Mouse (Mus musculus) thymus, adult 18-20 months (tissue): Measurements from ENCODE around the gene Hint1.
"Not testable (repeated sequence)": the region's sequence is repeated elsewhere in the genome, so short reads cannot be mapped to it uniquely, and the experiment has no call there.

ENCODE experiments used
- DNase-seq, 2 experiments: peaks; one replicate each; pipeline ENCODE4 v3.0.0; 2022; ENCODE audit warnings: mixed read lengths in 2 of 2

Hint1 gene

DNA sequence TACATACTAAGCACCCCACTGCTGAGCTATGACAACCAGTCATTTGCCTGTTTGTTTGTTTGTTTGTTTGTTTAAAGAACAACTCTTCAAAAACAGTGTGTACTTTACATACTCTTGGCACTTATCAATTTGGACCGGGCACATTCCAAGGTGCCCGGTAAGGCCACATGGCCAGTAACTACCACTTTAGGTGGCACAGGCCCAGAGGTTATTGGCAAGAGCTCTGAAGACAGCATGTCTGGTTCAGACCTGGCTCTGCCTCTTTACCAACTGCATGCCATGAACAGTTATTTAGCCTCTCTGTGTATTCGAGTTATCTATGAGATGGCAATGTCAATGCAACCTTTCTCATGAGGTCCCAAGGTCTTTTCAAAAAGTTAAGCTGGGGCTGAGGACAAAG is 30.5 kb downstream of the Hint1 start:
- not testable (repeated sequence) for DNase-seq

DNA sequence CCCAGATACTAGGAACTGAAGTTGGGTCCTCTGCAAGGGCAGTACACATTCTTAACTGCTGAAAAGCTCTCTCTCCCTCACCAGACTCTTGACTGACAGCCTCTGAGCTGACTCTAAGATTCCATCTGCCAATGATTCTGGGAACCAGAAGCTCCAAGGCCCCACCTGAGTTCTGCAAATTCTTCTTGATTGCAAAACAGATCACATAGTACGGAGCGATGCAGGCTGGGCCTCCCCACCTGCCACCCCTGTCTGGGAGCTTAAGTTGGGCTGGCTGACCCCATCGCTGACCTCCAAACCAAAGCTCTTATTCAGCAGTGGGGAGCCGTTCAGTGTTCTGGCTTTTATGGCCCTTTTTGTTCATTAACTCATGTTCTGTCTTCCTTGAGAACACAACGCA is 31.3 kb downstream of the Hint1 start:
- DNase-seq: no peak

DNA sequence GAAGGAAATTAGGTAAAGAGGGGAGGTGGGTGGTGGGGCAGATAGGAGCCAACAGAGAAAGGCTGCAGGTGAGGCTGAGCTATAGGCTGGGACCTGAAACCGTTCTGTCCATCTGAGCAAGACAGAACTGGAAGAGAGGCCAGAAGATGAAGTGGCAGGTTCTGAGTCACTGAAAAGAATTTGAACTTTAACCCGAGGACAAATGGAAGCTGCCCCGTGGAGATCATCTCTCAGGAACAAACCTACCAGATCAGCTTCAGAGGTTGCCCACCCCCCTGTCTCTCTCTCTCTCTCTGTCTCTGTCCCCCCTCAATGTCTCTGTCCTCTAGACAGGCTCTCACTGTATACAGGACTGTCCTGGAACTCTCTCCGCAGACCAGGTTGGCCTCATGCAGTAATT is 33.5 kb downstream of the Hint1 start:
- no peak for DNase-seq

DNA sequence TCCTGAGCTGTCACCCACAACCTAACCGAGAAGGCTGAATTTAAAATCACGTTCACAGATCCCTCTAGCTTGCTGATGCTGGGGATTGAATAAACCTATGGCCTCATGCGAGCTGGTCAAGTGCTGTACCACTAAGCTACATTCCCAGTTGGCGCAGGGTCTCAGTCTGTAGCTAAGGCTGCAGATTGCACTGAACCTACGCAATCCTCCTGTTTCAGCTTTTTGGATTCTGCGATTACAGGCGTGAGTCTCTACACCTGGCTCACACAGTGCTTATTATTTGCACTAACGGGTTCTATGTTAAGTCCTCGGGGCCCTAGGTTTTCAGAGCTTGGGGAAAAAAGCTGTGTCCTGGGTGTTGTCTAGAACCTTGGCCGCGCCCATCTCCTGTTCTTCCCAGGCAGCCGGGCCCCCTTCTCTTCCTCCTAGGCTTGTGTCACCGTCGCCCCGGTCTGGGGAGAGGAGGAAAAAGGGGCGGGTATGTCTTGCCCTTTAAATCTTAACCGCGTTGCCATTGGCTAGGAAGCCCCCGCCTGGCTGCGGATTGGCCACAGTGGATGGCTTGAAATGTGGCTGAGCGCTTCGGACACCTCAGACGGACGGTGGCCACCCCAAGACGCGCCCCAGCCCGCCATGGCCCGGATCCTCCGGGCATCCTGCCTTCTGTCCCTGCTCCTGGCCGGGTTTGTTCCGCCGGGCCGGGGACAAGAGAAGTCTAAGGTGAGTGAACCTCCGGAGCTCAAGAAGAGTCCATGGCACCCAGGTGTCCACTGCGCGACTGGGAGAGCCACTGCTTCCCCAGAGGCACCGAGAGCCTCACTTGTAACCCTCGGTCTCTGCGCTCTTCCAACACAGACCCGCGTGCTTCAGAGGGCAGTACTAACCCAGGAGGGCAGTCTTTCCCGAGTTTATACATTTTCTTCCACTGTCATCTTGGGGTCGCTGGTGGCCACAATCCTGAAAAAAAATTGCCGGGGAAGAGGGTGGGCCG is 36.4 kb downstream of the Hint1 start, which contains the start of gene Gpx3:
Gene Gpx3, plus strand, starts transcription at position 121 of the 991 bp plus-strand sequence.
- DNase-seq: no peak

- no peak for DNase-seq
Observed at GRCm38 (mm10) chr11:54903339-54903738, 37.2 kb downstream of the Hint1 start.

DNA sequence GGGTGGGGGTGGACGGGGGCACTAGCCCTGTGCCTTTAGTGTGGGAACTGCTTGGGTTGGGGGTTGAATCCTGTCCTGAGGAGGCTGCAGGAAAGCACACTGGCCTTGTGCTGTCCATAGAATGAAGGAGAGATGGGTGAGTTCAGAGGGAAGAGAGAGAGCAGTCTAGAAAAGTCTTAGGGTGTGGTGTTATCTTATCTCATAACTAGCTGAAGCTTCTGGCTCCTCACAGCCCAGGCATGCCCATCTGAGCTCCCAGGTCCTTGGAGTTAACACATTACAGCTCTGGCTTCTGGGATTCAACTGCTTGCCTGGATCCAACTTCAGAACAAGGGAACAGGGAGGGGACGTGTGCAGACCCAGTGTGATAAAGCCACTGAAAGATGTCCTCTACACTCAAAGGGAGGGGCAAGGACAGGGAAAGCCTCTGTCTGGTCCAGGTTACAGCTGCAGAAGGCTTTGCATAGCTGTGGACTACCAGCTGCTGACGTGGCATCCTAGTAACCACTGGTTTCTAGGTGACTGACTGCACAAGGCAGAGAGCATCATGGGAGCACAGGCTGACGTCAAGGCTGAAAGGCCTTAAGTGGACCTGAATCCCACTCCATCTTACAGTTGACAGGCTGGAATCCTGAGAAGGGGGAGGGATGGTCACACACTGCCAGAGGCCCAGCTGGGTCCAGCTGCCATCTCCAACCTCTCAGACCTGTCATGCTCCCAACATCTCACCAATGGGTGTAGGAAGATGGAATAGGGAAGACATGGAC is 37.9 kb downstream of the Hint1 start:
- no peak for DNase-seq

DNA sequence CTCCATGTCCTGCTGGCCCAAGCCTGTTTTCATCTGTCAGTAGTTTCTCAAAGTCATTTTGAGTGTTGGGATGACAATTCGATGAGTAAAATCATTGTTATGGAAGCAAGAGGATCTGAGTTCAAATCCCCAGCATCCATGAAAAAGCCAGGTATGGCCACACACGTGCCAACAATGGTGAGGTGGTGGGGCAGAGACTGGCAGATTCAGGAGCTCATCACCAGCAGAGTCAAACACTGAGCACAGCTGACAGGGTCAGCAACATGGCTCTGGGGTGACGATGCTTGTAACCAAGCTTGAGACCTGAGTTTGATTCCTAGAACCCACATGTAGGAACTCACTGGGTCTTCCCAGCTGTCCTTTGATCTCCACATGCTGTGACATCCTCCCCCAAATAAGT is 38.9 kb downstream of the Hint1 start:
- no peak for DNase-seq

DNA sequence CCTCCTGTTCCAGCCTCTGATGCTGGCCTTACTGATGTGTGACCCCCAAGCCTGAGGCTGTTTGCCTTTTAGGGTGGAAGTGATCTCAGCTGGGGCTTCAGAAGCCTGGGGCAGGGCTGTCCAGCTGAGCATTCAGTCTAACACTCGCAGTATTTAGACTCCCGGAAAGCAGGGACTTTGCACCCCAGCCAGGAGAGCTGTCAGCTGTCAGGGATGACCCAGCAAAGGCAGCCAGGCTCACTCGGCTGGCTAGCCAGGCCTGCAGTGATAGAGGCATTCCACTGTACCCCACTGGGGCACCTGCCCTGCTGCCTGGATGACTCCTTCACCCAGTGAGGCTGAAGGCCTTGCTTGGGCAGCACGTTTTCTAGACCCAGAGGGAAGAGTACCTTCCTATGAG is 39.7 kb downstream of the Hint1 start:
- DNase-seq: no peak

- no peak for DNase-seq
Observed at GRCm38 (mm10) chr11:54906466-54906865, 40.3 kb downstream of the Hint1 start.

- no peak for DNase-seq
Observed at GRCm38 (mm10) chr11:54907259-54907658, 41.1 kb downstream of the Hint1 start.

- no peak for DNase-seq
Observed at GRCm38 (mm10) chr11:54909273-54909672, 43.1 kb downstream of the Hint1 start.

GRCm38 (mm10) chr11:54910081-54910665 is 44.0 kb downstream of the Hint1 start:
- DNase-seq: no peak

DNA sequence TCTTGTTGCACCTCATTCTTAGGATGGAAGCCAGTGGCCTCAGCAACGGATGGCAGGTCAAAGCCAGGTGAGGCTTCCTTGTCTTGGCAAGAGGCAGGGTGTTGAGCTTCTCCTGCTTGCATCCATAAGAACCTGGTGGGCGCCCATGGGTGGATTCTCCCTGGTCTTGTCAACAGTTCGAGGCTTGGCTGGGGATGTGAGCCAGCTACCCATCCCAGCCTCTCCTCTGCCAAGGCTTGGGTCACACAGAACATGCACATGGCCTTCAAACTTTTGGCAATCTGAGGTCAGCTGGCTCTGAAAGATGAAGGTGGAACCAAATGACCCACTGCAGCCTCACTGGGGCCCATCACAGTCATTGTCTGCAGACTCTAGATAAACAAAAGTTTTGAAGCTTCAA is 45.0 kb downstream of the Hint1 start:
- no peak for DNase-seq

GRCm38 (mm10) chr11:54911671-54912502 is 45.7 kb downstream of the Hint1 start:
- DNase-seq: no peak

GRCm38 (mm10) chr11:54912503-54913316 is 46.5 kb downstream of the Hint1 start:
- DNase-seq: no peak

GRCm38 (mm10) chr11:54913841-54914240 is 47.7 kb downstream of the Hint1 start:
- no peak for DNase-seq

- DNase-seq: no peak
Observed at GRCm38 (mm10) chr11:54917461-54917860, 51.3 kb downstream of the Hint1 start.

GRCm38 (mm10) chr11:54918273-54918672 is 52.1 kb downstream of the Hint1 start:
- DNase-seq: no peak
